Comparison of ENCODE assay signal across 25 mouse cellular contexts in genomic region chr12:34559001-34559400, GRCm38 (mm10).
DNase-seq lines count a peak whose midpoint lies in the region; ATAC-seq and TF ChIP-seq lines count a peak whose summit lies in the region.
"Had no signal": no experiment of that assay in that cellular context is flagged by ENCODE, and none has a peak within 500 bp of the region (broad histone marks: within the 10 kb centered on the region; RNA-seq: fewer than 3 reads in every experiment).

No protein-coding gene starts in this region.

- intact Hi-C loops in gastrocnemius, adult 2 months (cut with DNase I): no loop called here

- H3K27me3 ChIP-seq in limb, embryonic 14.5 days (ENCODE audit: control insufficient read depth, insufficient read depth, low read length): no peaks in the 10 kb centered on the region
- H3K27me3 ChIP-seq in limb, embryonic 10.5 days (ENCODE audit: low read depth, poor library complexity, severe bottlenecking): no peaks in the 10 kb centered on the region
- H3K27me3 ChIP-seq in stomach, embryonic 14.5 days (ENCODE audit: control insufficient read depth, insufficient read depth, low read length): no peaks in the 10 kb centered on the region
- H3K27me3 ChIP-seq in stomach, postnatal 0 days (ENCODE audit: control insufficient read depth, insufficient read depth, low read length): no peaks in the 10 kb centered on the region
- H3K27me3 ChIP-seq in embryonic facial prominence, embryonic 11.5 days (ENCODE audit: control insufficient read depth, insufficient read depth, low read length): no peaks in the 10 kb centered on the region
- H3K27me3 ChIP-seq: embryonic facial prominence, embryonic 15.5 days; heart, embryonic 13.5 days; hindbrain, embryonic 12.5 days; limb, embryonic 12.5 days; liver, embryonic 12.5 days; megakaryocyte, embryonic 14.5 days; neural tube, embryonic 13.5 days had no signal

- no peak overlapping the region for H3K27ac ChIP-seq in limb, embryonic 14.5 days (replicated peaks; ENCODE audit: low read depth, low read length)
- no peak overlapping the region for H3K27ac ChIP-seq in limb, embryonic 10.5 days
- H3K27ac ChIP-seq in stomach, embryonic 14.5 days (ENCODE audit: low read length): 0 out of 2 replicates have a peak overlapping the region, but pooled peaks have one; percentile 33
- no peak overlapping the region for H3K27ac ChIP-seq in stomach, postnatal 0 days (replicated peaks)
- H3K27ac ChIP-seq in embryonic facial prominence, embryonic 11.5 days (replicated peaks; ENCODE audit: low read depth, low read length): no peak overlapping the region
- no peak overlapping the region for H3K27ac ChIP-seq in gastrocnemius, adult 2 months
- H3K27ac ChIP-seq: embryonic facial prominence, embryonic 15.5 days; heart, adult 2 months; heart, embryonic 13.5 days; hindbrain, embryonic 12.5 days; limb, embryonic 12.5 days; liver, embryonic 12.5 days; neural tube, embryonic 13.5 days had no signal

- no peaks in the 10 kb centered on the region for H3K36me3 ChIP-seq in limb, embryonic 14.5 days (ENCODE audit: control insufficient read depth, insufficient read depth, low read length)
- H3K36me3 ChIP-seq in limb, embryonic 10.5 days: no peaks in the 10 kb centered on the region
- H3K36me3 ChIP-seq in stomach, embryonic 14.5 days (ENCODE audit: control insufficient read depth, insufficient read depth, low read length): no peaks in the 10 kb centered on the region
- no peaks in the 10 kb centered on the region for H3K36me3 ChIP-seq in stomach, postnatal 0 days (ENCODE audit: control insufficient read depth, insufficient read depth, low read length)
- no peaks in the 10 kb centered on the region for H3K36me3 ChIP-seq in embryonic facial prominence, embryonic 11.5 days (replicated peaks; ENCODE audit: control insufficient read depth, insufficient read depth, low read depth, low read length)
- H3K36me3 ChIP-seq: embryonic facial prominence, embryonic 15.5 days; heart, embryonic 13.5 days; hindbrain, embryonic 12.5 days; limb, embryonic 12.5 days; liver, embryonic 12.5 days; neural tube, embryonic 13.5 days had no signal

- H3K9ac ChIP-seq in limb, embryonic 14.5 days (ENCODE audit: low read depth, low read length, severe bottlenecking): no peak overlapping the region
- H3K9ac ChIP-seq in stomach, embryonic 14.5 days (replicated peaks; ENCODE audit: low read depth, low read length): no peak overlapping the region
- no peak overlapping the region for H3K9ac ChIP-seq in stomach, postnatal 0 days (ENCODE audit: low read length)
- H3K9ac ChIP-seq in embryonic facial prominence, embryonic 11.5 days (replicated peaks; ENCODE audit: low read length): no peak overlapping the region
- H3K9ac ChIP-seq: embryonic facial prominence, embryonic 15.5 days; heart, embryonic 13.5 days; hindbrain, embryonic 12.5 days; limb, embryonic 12.5 days; liver, embryonic 12.5 days; neural tube, embryonic 13.5 days had no signal

- H3K4me3 ChIP-seq in limb, embryonic 14.5 days (replicated peaks; ENCODE audit: low read length): no peak overlapping the region
- H3K4me3 ChIP-seq in limb, embryonic 10.5 days: no peak overlapping the region
- no peak overlapping the region for H3K4me3 ChIP-seq in stomach, embryonic 14.5 days (ENCODE audit: low read depth, low read length)
- H3K4me3 ChIP-seq in stomach, postnatal 0 days (ENCODE audit: low read depth, low read length): no peak overlapping the region
- no peak overlapping the region for H3K4me3 ChIP-seq in embryonic facial prominence, embryonic 11.5 days (ENCODE audit: low read depth, low read length)
- H3K4me3 ChIP-seq in gastrocnemius, adult 2 months: no peak overlapping the region
- H3K4me3 ChIP-seq: embryonic facial prominence, embryonic 15.5 days; heart, adult 2 months; heart, embryonic 13.5 days; hindbrain, embryonic 12.5 days; limb, embryonic 12.5 days; liver, embryonic 12.5 days; megakaryocyte, embryonic 14.5 days; neural tube, embryonic 13.5 days had no signal

- no peaks in the 10 kb centered on the region for H3K4me1 ChIP-seq in limb, embryonic 14.5 days (ENCODE audit: control insufficient read depth, insufficient read depth, low read length)
- H3K4me1 ChIP-seq in limb, embryonic 10.5 days: peaks cover 4% of the 10 kb centered on the region
- no peaks in the 10 kb centered on the region for H3K4me1 ChIP-seq in stomach, embryonic 14.5 days (ENCODE audit: control insufficient read depth, insufficient read depth, low read length)
- H3K4me1 ChIP-seq in stomach, postnatal 0 days (replicated peaks; ENCODE audit: control insufficient read depth, insufficient read depth): no peaks in the 10 kb centered on the region
- no peaks in the 10 kb centered on the region for H3K4me1 ChIP-seq in embryonic facial prominence, embryonic 11.5 days (ENCODE audit: control insufficient read depth, insufficient read depth, low read length)
- H3K4me1 ChIP-seq: embryonic facial prominence, embryonic 15.5 days; hindbrain, embryonic 12.5 days; liver, embryonic 12.5 days; megakaryocyte, embryonic 14.5 days had no signal

- H3K9me3 ChIP-seq in limb, embryonic 14.5 days (ENCODE audit: control insufficient read depth, low read length): no peaks in the 10 kb centered on the region
- H3K9me3 ChIP-seq in limb, embryonic 10.5 days (replicated peaks): no peaks in the 10 kb centered on the region
- no peaks in the 10 kb centered on the region for H3K9me3 ChIP-seq in stomach, embryonic 14.5 days (ENCODE audit: control insufficient read depth, low read depth, low read length)
- H3K9me3 ChIP-seq in stomach, postnatal 0 days (ENCODE audit: control insufficient read depth, low read length): no peaks in the 10 kb centered on the region
- H3K9me3 ChIP-seq in embryonic facial prominence, embryonic 11.5 days (replicated peaks; ENCODE audit: control insufficient read depth, low read length): no peaks in the 10 kb centered on the region
- H3K9me3 ChIP-seq: embryonic facial prominence, embryonic 15.5 days; heart, embryonic 13.5 days; hindbrain, embryonic 12.5 days; limb, embryonic 12.5 days; liver, embryonic 12.5 days; megakaryocyte, embryonic 14.5 days; neural tube, embryonic 13.5 days had no signal

- TF ChIP-seq CTCF in stomach, postnatal 0 days (IDR thresholded peaks at IDR 0.05; ENCODE audit: low read depth): no peak
- no peak for TF ChIP-seq CTCF in gastrocnemius, adult 2 months (IDR thresholded peaks at IDR 0.05)

- no peak for TF ChIP-seq EP300 in stomach, postnatal 0 days (optimal IDR thresholded peaks at IDR 0.05)

- H3K4me2 ChIP-seq in limb, embryonic 14.5 days (replicated peaks; ENCODE audit: low read depth, low read length, severe bottlenecking): no peak overlapping the region
- no peak overlapping the region for H3K4me2 ChIP-seq in stomach, embryonic 14.5 days (replicated peaks; ENCODE audit: low read depth, low read length)
- no peak overlapping the region for H3K4me2 ChIP-seq in stomach, postnatal 0 days (replicated peaks; ENCODE audit: low read depth)
- H3K4me2 ChIP-seq in embryonic facial prominence, embryonic 11.5 days (ENCODE audit: low read depth, low read length): no peak overlapping the region
- H3K4me2 ChIP-seq: embryonic facial prominence, embryonic 15.5 days; heart, embryonic 13.5 days; hindbrain, embryonic 12.5 days; limb, embryonic 12.5 days; liver, embryonic 12.5 days; neural tube, embryonic 13.5 days had no signal

- TF ChIP-seq POLR2A in limb, embryonic 14.5 days (IDR thresholded peaks at IDR 0.05; ENCODE audit: borderline replicate concordance, extremely low read depth, insufficient read depth, insufficient read length): no peak

- WGBS in limb, embryonic 14.5 days: 61% methylated on average over 5 of the region's 5 CpGs
- WGBS in limb, embryonic 10.5 days: 84% methylated on average over 5 of the region's 5 CpGs
- WGBS in stomach, embryonic 14.5 days: 41% methylated on average over 5 of the region's 5 CpGs
- 41% methylated on average over 5 of the region's 5 CpGs for WGBS in stomach, postnatal 0 days
- 58% methylated on average over 5 of the region's 5 CpGs for WGBS in embryonic facial prominence, embryonic 11.5 days

- DNase-seq in limb, embryonic 14.5 days (ENCODE audit: low spot score): peak; percentile 29
- no peak for DNase-seq in limb, embryonic 10.5 days (ENCODE audit: low spot score)
- no peak for DNase-seq in stomach, postnatal 0 days (ENCODE audit: low spot score)
- DNase-seq in embryonic facial prominence, embryonic 11.5 days (ENCODE audit: low spot score): peak; percentile 47
- no peak for DNase-seq in gastrocnemius, adult 2 months
- DNase-seq in layer of hippocampus, adult 9-11 months: no peak
- DNase-seq: adrenal gland, postnatal 25 days; cerebellum, adult 8-10 months; cerebellum, postnatal 36 days; gastrocnemius, postnatal 36 days; heart, adult 2 months; lung, postnatal 14 days; midbrain, embryonic 14.5 days; thymus, postnatal 25 days had no signal

- no peak for ATAC-seq in limb, embryonic 14.5 days (ENCODE audit: low FRiP score, low read depth)
- no peak for ATAC-seq in stomach, embryonic 14.5 days (ENCODE audit: insufficient number of reproducible peaks, insufficient read depth, low FRiP score, low read depth)
- no peak for ATAC-seq in stomach, postnatal 0 days (ENCODE audit: low FRiP score, low TSS enrichment)
- ATAC-seq in embryonic facial prominence, embryonic 11.5 days (replicated peaks; ENCODE audit: insufficient number of reproducible peaks, low FRiP score, low TSS enrichment, low read depth): no peak
- ATAC-seq: activated CD4-positive, CD25-positive, alpha-beta regulatory T cell, adult 4 months; forebrain, embryonic 16.5 days; intestine, postnatal 0 days; liver, embryonic 12.5 days had no signal

Comparison
In these comparisons a context has a peak if more than half of its experiments do, and no peak if none do; other contexts are left out.
1. DNase-seq: peak in limb, embryonic 14.5 days (single experiment) and embryonic facial prominence, embryonic 11.5 days (single experiment); none in limb, embryonic 10.5 days (single experiment), stomach, postnatal 0 days (single experiment), gastrocnemius, adult 2 months (single experiment) and layer of hippocampus, adult 9-11 months (single experiment).